Mouse (Mus musculus) embryonic fibroblast, embryonic 13.5 days (primary cell): ENCODE measurements around the gene C1qtnf9.

Experiments
- CTCF ChIP-seq: IDR thresholded peaks from 2 replicates; pipeline ENCODE4 v1.5.1; 2011; ENCODE audit warnings: mild to moderate bottlenecking, control low read depth, low read length, moderate library complexity, borderline replicate concordance; ENCODE audit not compliant: insufficient read depth
- POLR2A ChIP-seq: IDR thresholded peaks from 2 replicates; pipeline ENCODE4 v1.6.1; 2011; ENCODE audit warnings: low read depth, mild to moderate bottlenecking, control low read depth, low read length, moderate library complexity

DNA sequence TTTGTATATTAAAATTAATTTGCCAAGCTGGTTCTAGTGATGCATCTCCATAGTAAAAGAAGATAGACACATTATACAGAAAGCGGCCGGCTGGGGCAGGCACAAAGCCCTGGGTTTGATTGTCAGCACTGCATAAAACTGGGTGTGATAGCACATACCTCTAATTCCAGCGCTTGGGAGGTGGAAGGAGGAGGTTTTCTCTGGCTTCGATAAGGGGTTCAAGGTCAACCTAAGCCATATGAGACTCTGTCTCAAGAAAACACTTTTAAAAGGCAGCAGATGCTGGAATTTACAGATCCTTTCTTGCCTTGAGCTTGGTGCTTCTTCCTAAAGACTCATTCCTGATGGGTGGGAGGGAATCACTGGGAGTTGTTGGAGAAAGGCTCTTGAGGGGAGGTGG lies 3.4 kb upstream of the C1qtnf9 start:
- TF ChIP-seq POLR2A: no peak
- no peak for TF ChIP-seq CTCF
